Mouse (Mus musculus): ENCODE results near the gene Kalrn. TPM values are rescaled to one million over a fixed set of nuclear protein-coding genes. Genes with fewer than 3 reads are reported as not detected.

Gene Kalrn
- total RNA-seq, 2 experiments from 2014 or later = 23.0 to 24.1 TPM

DNA sequence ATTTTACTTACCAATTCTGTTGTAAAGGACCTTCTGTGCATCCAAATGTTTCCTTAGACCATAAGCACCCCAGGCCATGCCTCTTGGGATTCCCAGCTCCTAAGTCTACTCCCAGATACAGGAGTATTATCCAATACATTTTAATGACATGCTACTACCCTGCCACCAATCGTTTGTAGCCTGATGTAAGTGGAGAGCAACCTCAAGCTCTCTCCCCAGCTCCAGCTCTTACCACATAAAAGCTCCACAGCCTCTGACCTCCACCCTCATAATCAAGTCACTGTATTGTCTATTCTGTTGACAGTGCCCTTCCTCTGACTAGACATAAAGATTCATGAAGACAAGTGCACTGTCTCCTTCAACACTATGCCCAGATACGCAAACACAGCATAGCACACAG is 67.3 kb downstream of the Kalrn start:
- no peak for DNase-seq (ENCODE audit: low spot score in 2 of 2)

- DNase-seq (ENCODE audit: low spot score in 2 of 2) = no peak
Measured at GRCm38 (mm10) chr16:34504250-34504649, 69.1 kb downstream of the Kalrn start.

- no peak for DNase-seq (ENCODE audit: low spot score in 2 of 2)
Measured at GRCm38 (mm10) chr16:34502110-34502509, 71.2 kb downstream of the Kalrn start.

GRCm38 (mm10) chr16:34494741-34495140 is 78.6 kb downstream of the Kalrn start:
- DNase-seq (ENCODE audit: low spot score in 2 of 2) = no peak

- no peak for DNase-seq (ENCODE audit: low spot score in 2 of 2)
Measured at GRCm38 (mm10) chr16:34493914-34494313, 79.4 kb downstream of the Kalrn start.

- DNase-seq (ENCODE audit: low spot score in 2 of 2) = no peak
Measured at GRCm38 (mm10) chr16:34491225-34491624, 82.1 kb downstream of the Kalrn start.

- no peak for DNase-seq (ENCODE audit: low spot score in 2 of 2)
Measured at GRCm38 (mm10) chr16:34490506-34490905, 82.8 kb downstream of the Kalrn start.

DNA sequence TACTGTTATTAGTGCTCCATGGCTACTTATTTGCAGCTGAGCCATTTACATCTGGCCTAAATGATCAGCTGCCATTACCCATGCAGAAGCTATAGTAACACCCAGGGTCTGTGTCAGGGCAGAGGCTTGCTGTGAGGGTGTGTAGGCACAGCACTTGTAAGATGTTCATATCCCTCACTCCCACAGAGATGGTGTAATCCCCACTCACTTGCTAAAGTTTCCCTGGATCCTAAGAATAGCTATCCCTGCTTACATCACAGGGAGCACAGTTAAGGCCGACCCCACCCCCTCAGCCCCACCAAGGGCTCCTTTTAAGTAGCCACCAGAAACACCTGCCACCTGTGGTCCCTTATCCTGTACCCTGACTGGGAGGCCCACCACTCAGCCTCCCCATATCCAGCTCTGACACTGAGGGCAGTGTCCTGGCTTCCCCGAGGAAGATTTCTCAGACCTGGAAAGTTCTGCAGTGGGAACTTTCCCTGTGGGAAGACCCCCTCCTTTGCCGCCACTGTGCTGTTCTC is 83.5 kb downstream of the Kalrn start:
- DNase-seq (ENCODE audit: low spot score in 2 of 2) = no peak

- no peak for DNase-seq (ENCODE audit: low spot score in 2 of 2)
Measured at GRCm38 (mm10) chr16:34487823-34488222, 85.5 kb downstream of the Kalrn start.

DNA sequence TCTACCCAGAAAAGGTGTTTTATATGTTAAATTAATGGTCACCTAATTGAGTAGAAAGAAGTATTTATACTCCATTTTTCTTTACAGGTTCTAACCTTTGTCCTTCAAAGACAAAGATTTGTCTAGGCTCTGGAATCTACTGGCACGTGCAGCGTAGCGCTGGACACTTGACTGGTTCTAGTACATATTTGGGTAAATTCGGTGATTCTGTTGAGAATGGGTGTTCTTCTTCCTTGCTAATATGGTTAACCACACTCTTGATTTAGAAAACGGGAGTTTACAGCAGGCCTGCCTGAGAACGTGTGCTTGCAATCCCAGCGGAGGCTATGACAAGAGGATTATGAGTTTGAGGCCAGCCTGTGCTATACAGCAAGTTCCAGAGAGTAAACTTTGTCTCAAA is 86.1 kb downstream of the Kalrn start:
- no peak for DNase-seq (ENCODE audit: low spot score in 2 of 2)

- no peak for DNase-seq (ENCODE audit: low spot score in 2 of 2)
Measured at GRCm38 (mm10) chr16:34485483-34485882, 87.8 kb downstream of the Kalrn start.

DNA sequence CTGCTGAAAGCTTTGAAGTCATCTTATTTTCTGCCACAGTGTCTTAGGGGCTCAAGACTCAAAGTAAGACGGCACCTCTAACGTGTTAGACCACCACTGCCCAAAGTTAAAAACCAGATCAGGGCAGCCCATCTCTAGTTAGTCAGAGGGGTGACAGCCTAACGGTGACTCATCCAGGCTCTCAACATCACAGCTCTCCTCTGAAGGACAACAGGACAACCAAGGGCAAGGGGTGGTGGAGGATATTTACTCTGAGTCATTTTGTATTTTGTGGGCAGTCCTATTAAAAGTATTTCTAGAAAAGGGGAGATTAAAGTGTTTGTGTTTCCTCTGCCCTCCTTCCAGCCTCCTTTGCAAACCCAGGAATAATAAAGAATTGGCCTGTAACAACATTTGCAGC is 88.4 kb downstream of the Kalrn start:
- no peak for DNase-seq (ENCODE audit: low spot score in 2 of 2)

GRCm38 (mm10) chr16:34484213-34484612 is 89.1 kb downstream of the Kalrn start:
- no peak for DNase-seq (ENCODE audit: low spot score in 2 of 2)

GRCm38 (mm10) chr16:34483716-34484115 is 89.6 kb downstream of the Kalrn start:
- no peak for DNase-seq (ENCODE audit: low spot score in 2 of 2)

DNA sequence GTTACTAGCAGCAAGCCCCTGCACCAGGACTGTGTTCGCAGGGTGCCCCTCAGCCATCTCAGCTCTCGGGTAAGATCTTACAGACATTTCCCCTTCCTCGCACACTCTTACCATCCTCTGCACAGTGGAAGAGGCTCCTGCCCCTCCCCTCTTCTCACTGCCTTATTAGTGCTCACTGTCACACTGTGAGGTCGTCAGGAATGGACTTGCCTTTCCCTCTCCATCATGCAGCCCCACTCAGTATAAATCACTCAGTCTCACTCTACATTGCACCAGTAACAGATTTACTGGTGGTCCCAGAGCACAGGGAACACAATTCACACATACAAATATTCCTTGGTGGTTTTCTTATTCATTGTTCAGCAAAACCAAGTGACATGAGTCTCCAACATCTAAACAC is 98.6 kb downstream of the Kalrn start:
- DNase-seq (ENCODE audit: low spot score in 2 of 2) = no peak

- DNase-seq (ENCODE audit: low spot score in 2 of 2) = no peak
Measured at GRCm38 (mm10) chr16:34473891-34474290, 99.4 kb downstream of the Kalrn start.

DNA sequence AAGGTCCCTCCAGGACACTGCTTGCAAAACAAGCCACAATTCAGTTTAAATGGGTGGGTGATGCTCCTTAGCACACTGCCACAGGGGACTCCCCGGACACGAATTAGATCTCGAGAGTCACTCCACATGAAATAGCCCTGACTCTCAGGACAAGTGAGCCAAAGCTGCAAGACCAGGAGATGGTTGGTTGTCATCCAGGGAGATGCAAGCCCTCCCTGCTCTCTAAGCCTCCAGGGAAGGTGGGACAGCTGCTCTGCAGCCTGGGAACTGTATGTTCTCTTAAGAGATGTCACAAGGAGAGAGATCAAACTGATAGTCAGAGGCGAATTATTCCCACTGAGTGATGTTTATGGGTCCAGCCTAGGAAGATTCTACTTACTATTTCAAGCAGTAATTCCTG is 101.9 kb downstream of the Kalrn start:
- no peak for DNase-seq (ENCODE audit: low spot score in 2 of 2)

- DNase-seq (ENCODE audit: low spot score in 2 of 2) = no peak
Measured at GRCm38 (mm10) chr16:34470343-34470742, 103.0 kb downstream of the Kalrn start.

DNA sequence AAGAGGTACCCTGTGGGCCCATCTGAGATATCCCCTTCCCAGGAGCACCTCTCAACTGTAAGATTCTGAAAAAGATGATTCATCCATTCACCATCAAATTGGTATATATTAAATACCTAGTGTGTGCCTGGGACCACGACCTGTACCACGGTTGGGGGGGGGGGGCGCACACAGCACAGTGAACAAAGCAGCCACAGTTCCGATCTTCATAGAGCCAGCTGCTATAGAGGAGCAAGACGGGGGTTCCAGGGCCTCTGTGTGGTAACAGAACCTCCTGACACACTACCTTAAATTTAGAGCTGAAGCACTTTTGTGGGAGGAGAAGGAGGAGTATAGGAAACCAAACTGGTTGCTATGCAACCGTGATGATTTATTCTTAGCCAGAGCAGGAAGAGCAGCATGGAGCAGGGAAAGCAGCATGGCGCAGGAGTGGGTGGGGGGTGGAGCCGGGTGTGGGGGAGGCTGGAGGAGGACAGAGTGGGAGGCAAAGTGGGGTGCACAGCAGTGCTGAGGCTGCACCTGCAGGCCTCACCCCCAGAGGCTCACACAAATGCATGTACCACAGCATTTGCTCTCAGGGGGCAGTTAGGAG is 104.0 kb downstream of the Kalrn start:
- DNase-seq (ENCODE audit: low spot score in 2 of 2) = no peak

- DNase-seq (ENCODE audit: low spot score in 2 of 2) = no peak
Measured at GRCm38 (mm10) chr16:34466649-34467048, 106.7 kb downstream of the Kalrn start.

GRCm38 (mm10) chr16:34456314-34456713 is 117.0 kb downstream of the Kalrn start:
- peak; percentile 27 to 44 for DNase-seq (ENCODE audit: low spot score in 2 of 2)

DNA sequence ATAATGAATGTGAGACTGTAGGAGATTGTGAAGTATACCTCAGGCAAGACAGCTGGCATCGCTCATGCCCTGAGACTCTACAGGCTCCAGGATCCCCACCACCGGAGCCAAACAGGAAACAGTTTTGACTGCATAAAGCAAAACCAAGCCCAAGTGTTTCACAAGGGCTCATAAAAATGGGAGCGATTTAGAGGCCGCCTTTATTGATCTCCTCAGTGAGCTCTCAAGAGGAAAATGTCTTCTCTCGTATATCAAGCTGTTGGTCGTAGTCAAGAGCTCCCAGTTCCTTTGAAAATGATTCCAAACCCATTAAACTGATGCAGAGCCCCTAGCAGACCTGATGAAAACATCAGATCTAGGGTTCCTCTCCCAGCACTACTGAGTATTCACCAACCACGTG is 127.7 kb downstream of the Kalrn start:
- DNase-seq (ENCODE audit: low spot score in 2 of 2) = no peak

- DNase-seq (ENCODE audit: low spot score in 2 of 2) = no peak
Measured at GRCm38 (mm10) chr16:34441704-34442103, 131.6 kb downstream of the Kalrn start.
